Mouse (Mus musculus) lung, postnatal 10 days (tissue): ENCODE measurements at regions not wholly inside any gene's neighbourhood (a gene's known extent, or its start where the extent isn't known, plus 50 kb on each side); places are given as distances from the start of the nearest gene placed in this dataset.

Experiments
- DNase-seq: peaks from one replicate; pipeline ENCODE4 v3.0.0; 2021

DNA sequence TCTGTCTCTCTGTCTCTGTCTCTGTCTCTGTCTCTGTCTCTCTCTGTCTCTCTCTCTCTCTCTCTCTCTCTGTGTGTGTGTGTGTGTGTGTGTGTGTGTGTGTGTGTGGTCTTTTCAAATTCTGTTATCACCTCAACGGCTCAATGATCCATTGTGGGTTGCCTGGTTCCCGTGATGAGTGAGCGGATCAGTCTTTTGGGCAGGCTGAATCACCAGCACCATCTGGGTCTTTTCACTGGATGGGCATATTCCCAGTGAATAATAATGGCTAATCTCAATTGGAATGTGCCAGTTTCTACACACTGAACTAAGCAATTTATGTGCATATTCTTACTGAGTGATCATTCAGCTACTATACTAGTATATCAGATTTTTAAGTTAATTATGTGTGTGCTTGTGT is 216.4 kb downstream of the Lmx1a start:
- DNase-seq: no peak

DNA sequence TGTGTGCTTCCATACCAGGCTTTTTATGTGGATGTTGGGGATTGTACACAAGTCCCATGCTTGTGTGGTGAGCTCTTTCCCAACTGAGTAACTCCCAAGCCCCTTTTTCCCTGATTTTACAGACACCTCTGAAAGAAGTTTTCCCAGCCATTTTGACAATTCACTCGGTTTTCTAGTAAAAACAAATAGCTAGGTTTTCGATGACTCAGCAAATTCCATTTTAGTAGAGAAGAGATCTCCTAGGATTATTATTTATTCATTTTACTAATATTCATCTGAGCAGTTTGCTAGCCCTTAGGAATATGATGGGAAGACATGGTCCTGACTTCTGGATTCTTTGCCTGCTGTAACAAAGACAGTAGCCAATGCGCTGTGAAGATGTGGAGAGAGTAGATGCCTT is 223.0 kb downstream of the Lmx1a start:
- no peak for DNase-seq

DNA sequence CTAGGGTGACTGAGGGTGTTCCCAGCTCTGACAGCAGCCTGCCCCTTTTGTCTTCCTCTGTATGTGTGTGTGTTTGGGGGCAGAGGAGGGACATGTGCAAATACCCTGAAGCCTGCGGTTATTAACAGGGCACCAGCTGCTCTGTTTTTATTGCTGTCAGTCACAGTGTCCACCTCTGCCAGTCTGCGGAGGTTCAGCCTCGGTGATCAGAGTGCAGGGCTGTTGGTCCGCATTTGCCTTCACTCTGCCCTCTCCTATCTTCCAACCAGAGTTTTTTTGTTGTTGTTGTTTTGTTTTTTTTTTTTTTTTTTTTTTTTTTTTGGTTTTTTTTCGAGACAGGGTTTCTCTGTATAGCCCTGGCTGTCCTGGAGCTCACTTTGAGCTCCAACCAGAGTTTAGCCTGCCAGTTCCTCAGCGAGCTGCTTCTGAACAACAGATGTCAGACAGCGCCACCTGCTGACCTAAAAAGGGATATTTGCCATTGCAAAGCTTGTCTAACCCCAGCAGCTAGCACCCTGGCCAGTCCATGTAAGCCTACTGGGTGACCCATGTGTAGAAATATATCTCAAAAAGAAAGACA is 226.0 kb downstream of the Lmx1a start:
- peak; percentile 83 for DNase-seq

DNA sequence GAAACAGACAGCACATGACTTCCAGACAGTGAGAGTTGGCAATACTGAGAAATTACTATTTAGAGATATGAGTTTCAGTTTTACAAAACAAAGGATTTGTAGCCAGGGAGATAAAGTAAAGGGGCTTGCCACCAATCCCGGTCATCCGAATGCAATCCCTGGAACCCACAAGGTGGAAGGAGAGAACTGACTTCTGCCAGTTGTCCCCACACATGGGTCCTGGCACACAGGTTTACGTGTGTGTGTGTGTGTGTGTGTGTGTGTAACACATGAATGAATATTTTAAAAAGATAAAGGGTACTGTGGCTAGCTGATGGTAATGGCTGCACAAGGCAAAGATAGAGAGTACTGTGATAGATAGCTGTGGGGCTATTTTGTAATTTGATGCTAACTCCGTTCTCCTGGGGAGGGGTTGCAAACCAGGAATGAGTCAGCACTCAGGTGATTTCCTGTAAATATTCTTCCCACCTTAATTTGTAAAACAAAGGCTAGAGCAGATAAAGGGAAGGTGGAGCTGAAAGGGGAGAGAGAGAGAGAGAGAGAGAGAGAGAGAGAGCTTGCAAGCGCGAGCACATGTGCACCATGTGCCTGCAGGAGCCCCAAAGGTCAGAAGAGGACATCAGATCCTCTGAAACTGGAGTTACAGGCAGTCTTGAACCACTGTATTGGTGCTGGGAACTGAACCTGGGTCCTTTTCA is 226.7 kb downstream of the Lmx1a start:
- no peak for DNase-seq

DNA sequence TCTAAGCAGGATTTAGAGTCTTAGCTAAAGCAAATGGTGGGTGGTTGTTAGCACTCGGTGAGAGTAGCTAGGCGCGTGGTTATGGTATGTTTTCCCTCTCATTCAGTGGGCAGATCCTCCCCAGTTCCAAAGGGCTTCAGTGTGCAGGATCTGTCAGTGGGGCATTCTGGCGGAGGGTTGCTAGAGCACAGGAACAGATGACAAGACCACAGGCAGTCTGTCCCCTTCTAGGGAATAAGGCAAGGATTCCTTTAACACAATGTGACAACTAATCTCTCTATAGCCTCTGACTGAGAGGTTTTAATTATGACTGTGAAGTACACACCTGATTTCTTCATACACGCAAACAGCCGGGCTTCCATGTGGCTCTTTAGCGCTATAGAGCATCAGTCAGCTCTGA is 233.9 kb downstream of the Lmx1a start:
- DNase-seq: no peak

DNA sequence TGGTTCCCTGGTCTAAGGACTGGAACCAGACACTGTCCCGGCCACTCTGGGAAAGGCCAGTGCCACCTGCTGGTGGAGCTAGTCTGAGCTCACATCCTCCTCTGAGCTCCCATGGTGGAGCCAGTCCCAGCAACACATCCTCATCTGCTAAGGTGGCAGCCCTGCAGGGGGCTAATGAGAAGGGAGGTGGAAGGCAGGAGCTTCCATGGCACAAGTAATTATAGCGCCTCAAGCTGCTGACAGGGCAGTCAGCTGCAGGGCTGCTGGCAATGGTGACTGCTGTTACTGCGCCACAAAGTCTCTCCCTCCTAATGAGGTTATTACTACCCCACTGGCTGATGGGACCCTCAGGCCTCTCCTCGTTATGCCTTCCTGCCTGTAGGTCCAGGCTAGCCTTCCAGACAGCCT is 239.0 kb downstream of the Lmx1a start:
- peak; percentile 18 for DNase-seq

DNA sequence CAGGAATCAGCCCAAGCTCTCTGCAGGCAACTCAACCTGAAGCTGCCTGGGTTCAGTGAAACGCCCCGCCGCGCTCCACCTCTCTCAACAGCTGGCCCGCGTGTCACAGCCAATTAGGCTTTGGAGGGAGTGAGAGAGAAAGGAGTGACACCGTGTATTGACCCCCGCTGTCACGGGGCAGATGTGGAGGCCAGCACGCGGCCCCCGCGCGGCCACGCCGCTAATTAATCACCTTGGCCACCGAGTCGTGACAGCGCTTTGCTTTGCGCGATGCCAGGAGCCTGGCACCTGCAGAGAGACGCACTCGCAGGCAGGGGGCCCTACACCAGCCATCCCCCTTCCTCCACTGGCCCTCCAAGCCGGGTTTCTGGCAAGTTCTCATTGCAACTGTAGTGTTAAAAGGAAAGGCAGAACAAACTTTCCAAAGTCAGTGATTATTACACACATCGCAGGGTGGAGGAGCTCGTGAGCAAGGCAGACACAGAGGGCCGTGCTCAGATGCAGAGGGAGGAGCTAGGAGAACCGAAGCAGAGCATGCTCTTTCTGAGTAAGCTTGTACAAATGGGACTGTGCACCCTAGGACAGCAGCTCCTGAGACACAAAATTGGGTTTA is 240.8 kb downstream of the Lmx1a start:
- peak; percentile 64 for DNase-seq

DNA sequence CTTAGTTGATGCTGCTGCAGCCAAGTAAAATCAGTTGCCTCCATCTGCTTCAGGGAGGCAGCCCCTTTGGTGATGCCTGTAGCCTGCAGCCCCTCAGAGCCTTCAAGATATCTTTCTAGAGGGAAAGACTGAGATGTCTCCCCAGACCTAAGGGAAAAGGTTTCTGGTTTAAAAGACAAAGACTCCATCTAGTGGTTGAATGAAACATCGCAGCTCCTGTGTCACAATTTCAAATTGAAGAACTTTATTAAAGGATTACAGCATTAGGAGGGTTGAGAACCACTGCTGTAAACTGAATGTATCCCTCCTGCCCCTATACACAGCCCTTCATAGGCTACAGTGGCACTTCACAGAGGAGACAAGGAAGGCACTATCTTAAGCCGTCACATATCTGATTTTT is 243.1 kb downstream of the Lmx1a start:
- peak; percentile 58 for DNase-seq

DNA sequence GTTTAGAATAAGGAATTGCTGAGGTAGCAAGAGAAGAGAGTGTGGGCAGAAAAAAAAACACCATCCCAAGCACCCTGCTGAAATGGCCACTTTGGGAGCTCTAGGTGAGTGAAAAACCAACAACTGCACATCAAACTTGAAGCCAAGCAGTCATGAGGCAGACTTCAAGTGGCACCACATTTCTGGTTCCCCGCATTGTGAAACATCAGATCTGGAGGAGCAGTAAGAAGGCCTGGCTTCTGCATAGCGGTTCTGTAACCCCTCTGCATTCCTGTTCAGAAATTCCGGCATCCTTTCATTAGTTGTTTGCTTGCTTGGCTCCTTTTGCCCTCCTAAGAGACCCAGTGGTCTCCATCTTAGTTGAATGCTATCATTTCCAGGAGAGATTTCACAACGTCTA is 247.7 kb downstream of the Lmx1a start:
- peak; percentile 36 for DNase-seq

DNA sequence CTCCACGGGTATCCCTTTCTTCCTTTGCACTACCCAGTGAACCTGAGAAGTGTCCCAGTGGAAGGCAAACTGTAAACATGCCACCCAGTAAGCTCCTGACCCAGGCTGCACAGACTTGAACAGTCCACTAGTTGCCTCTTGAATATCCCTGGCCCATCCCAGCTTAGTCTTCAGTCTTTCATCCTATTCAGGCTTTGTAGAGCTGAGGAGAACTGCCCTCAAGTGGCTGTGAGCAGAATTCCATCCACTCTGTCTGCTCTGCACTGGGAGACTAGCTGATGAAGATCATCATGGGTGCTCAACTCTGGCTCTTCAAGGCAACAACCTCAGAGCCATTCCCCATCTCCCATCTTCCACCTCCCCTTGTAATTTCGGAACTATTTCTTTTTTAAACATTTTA is 249.1 kb downstream of the Lmx1a start:
- DNase-seq: peak; percentile 16

DNA sequence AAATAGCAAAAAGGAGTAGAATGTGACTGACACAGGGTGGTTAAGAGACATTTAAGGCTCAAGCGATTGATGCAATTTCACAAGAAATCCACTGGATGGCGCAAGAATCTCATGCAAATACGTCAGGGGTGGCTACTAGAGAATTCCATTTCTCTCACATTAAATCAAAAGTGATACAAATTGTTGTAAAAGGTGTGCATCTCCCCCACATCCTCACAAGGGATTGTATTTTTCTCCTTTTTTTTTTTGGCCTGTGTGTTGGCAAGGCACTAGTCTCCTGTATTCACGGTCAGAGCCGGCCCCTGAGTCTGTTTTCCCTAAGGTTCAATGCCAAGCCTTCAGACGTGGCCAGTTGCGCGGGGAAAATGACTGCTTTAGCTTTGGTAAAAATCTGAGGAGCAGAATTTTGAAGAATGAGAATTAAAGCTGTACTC is 253.0 kb downstream of the Lmx1a start:
- DNase-seq: peak; percentile 51

DNA sequence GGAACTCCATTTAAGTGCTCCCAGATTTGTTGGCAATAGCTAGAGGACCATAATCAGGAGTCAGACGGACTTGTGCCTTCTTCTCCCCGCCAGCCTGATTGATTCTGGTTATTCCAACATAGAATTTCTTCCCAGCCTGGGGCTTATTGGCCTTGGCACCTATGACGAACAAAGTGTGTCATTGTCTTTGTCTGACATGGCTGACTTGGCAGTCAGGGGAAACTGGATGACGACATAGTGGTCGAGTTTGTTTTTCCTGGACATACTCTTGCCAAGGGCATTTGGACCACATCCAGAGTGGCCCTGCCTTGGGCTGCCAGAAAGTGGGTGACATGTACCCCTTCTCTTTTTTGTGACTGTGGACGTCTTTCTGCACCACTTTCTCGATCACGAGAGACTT is 254.1 kb downstream of the Lmx1a start:
- peak; percentile 11 for DNase-seq

DNA sequence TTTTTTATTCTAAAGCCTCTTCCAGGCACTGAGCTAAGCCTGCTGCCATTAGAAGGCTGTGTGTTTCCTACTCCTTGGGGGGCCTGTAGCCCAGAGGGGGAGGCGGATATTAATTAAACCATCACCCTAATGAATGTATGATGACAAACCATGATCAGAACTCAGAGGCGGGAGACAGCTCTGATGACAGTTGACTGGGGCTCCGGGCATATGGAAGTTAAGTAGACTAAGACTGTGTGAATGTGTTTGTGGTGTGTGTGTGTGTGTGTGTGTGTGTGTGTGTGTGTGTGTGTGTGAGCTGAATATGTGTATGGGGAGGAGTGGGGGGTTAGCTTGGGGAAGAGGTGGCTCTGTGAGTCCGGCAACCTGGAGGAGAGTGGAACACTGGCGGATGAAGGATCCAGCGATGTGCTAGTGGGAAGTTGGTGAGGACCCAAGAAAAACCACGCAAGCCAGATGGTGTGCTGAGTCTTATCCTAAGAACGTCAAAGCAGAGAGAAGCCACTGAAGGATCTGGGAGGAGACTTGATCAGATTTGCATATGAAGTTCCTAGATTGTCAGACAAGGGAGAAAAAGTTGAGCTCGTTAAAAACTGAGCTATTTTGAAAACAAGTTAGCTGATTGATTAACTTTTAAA is 256.7 kb downstream of the Lmx1a start:
- peak; percentile 19 for DNase-seq

DNA sequence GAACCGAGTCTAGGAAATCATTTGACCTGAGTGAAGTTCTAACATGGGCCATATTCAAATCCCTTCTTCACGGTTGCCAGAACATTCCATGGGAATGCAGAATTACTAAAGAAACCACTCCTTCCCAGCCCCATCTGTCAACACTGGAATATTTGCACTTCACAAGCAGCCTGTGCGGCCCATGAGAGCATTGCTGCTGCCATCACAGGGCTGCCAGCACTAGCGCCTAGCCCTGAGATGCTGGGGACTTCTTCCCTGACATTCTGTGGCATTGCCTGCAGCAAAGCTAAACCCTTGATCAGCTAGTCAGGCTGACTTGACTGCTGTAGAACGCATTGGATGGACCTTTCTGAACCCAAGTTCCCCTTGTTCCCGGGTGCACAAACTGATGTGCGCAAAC is 258.8 kb downstream of the Lmx1a start:
- peak; percentile 42 for DNase-seq

DNA sequence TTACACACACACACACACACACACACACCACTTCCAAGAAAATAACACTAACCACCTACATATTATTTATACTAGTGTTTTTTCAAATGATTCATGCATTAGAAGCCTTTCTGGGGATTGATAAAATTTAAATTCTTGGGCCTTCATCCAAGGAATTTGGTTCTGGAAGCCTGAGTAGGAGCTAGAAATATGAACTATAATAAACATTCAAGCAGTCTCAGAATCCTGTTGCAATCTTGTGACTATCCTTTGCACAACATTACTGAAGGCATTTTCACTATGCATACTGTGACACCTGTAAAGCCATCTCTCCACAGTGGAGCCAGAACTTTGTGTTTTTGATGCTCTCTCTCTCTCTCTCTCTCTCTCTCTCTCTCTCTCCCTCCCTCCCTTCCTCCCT is 262.7 kb downstream of the Lmx1a start:
- no peak for DNase-seq

DNA sequence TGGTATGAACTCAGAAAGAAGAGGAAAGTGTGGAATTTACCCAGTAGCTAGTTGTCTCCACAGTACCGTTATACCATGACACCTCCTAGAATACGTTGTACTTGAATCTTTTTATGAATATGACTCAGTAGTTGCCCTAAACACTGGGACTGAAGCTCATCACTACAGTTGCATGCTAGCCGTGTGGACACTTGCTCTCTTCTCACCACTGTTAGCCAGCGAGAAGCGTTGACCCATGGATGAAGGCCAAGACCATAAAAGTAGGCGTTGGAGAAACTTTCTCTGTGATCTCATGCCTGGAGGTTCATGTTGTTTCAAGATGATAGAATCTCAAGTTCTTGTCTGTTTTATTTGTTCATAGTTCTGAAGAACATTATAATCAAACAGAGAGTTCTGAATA is 269.5 kb downstream of the Lmx1a start:
- DNase-seq: peak; percentile 73

DNA sequence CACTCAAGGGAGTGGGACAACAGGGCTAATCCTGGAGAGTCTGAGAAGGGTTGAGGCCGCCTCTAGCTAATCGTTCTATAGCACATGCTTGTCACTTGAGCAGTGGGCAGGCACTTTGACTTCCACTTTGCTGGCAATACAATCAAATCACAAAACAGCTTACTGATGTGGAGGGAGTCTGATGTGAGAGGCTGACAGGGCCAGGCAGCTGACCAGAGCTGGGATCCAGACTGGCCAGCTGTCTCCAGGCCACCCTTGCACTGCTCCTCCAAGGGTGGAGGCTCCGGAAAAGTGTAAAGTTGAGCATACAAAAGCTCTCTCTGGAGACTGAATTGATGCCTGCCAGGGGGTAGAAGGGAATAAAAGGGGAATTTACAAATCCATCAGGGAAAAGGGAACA is 280.5 kb downstream of the Lmx1a start:
- peak; percentile 69 for DNase-seq

DNA sequence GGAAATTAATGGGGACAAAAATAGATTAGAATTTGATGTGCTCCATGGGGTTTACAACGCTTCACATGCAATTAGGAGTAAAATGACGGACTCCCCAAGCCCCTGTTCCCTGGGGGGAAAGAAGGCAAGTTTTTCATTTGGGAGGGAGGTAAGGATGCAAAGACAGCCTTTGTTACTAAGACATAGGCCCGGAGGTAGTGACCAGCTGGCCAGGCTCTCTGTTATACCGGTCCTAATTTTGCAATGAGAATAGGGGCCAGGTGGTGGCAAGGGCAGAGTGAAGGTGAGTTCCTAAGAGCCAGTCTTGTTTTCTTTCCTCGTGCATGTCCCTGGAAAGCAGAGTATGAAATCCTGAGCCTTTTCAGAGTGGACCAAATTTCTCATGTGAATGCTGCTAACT is 280.9 kb downstream of the Lmx1a start:
- no peak for DNase-seq

DNA sequence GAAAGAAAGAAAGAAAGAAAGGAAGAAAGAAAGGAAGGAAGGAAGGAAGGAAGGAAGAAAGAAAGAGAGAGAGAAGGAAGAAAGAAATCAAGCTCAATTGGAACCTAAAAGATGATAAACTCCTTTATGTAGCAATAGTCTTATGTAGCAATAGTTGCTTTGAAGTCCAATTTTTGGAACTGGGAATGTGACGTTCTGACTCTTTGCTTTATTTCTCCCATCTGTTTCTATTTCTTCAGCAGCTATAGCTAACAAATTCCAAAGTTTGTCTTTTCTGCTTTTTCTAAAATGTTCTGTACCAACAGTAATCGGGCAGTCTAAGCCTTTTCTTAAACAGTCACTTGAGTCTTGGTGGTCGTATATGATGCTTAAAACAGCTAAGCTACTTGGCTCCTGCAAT is 287.7 kb downstream of the Lmx1a start:
- DNase-seq: no peak

DNA sequence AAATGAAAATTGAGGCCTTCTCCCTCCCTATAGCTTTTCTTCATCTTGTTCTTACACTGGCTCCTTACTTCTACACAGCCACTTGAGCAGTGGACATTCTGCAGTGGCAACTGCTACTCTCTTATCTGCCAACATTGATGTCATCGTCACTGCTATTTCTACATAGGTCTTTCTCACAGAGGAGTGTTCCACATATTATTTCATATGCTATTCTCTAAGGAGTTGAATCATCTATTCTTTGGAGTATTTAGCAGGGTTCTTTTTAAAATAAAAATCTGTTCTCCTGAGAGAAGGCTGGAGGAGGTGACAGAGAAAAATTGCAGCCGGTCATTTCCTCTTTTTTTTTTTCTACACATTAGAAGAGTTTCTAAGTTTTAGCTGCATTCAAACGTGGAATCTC is 290.1 kb downstream of the Lmx1a start:
- peak; percentile 38 for DNase-seq

DNA sequence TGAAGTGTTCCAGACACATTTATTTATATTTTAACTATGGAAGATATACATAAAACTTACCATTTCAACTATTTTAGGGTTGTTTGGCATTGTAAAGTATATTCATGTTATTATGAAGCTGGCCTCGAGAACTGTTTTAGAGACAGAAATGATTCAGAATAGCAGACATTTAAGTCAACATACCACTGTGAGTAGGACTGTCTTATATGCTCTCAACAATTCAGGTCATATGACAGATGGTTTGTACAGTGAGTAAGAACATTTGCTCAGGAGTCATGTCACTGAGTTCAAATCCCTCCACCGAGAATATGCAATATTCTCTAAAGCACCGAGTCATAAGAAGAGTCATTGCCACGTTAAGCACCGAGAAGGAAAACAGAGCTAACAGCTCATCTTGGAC is 290.6 kb downstream of the Lmx1a start:
- DNase-seq: no peak

DNA sequence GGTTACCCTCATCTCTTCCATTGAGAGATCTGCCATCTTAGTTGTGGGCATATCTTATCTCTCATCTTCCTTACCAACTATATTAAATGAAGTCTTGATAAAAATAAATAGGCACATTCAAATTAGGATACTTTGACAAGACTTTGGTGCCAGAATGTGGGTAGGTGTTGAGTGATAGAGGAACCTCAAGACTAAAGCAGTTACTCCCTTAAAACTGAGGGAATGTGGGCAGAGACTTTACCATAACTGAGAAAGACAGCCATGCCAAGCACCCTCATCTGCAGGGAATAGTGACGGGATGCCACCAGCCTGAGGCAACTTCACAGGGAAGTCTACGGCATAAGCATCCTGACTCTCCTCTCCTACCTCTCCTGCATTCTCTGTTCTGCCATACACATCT is 292.3 kb downstream of the Lmx1a start:
- DNase-seq: no peak

DNA sequence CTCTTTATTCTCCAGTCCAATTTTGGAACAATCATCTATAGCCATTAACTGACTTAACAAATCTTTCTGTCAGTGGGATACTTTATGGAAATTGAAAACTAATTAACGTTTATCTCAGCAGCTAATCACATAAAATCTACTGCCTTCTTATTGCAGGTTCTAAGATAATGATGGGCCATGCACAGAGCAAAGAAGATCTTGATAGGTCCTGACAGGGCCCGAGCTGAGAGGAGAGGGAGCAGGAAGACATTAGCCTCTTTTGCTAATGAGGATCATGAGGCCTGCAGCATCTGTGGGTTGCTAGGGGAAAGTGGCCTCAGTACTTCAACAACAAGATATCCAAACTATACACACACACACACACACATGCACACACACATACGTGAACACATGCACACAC is 318.4 kb downstream of the Lmx1a start:
- DNase-seq: no peak

DNA sequence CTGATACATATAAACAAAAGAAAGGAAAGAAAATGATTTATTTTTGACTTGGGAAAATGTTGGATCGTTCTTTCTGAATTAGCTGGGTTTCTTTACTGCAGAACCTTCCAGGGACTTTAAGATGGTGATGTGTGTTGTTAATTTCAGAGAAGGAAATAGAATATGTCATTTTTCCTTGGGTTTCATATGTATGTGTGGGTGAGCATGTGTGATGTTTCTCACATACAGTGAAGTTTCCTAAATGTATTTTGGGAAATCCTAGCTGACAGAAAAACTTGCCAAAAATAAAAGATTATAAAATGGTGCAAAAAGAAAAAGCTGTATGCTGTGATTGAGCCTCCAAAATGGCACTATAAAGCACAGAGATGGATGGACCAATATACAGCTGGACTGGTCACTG is 319.2 kb downstream of the Lmx1a start:
- DNase-seq: no peak
